Mouse (Mus musculus): Measurements from ENCODE around the gene Arl5c. TPM values are rescaled to one million over a fixed set of nuclear protein-coding genes. Genes with fewer than 3 reads are reported as not detected.
A peak's percentile ranks its signal among the peaks of the same experiment; 100 is the strongest.

Gene Arl5c
- total and polyA plus RNA-seq, 2 experiments, result 0.37 to 0.55 TPM

GRCm38 (mm10) chr11:98027297-98027688 lies 31.3 kb upstream of the Arl5c start:
- no peak for TF ChIP-seq POLR2A (IDR thresholded peaks at IDR 0.05; ENCODE audit: extremely low read depth, insufficient read depth, low read length)
- TF ChIP-seq CTCF (IDR thresholded peaks at IDR 0.05; ENCODE audit: low read depth, low read length), result no peak
- peak overlapping the region; percentile 78 for H3K27ac ChIP-seq (replicated peaks; ENCODE audit: insufficient read depth, low read depth, low read length)
- WGBS, result under 1% methylated on average over 18 of the region's 18 CpGs
- peak overlapping the region; percentile 94 for H3K9ac ChIP-seq (ENCODE audit: low read depth, low read length)
- H3K4me1 ChIP-seq (ENCODE audit: control insufficient read depth, insufficient read depth, low read length), result peaks cover 3% of the 10 kb centered on the region
- peaks cover 7% of the 10 kb centered on the region for H3K79me2 ChIP-seq (ENCODE audit: control insufficient read depth, insufficient read depth, low read length)
- peak; percentile 29 for DNase-seq (ENCODE audit: extremely low read depth, low read depth, low spot score)
- H3K36me3 ChIP-seq (ENCODE audit: control insufficient read depth, insufficient read depth, low read length), result peaks cover 25% of the 10 kb centered on the region
- peak overlapping the region; percentile 99 for H3K4me3 ChIP-seq (ENCODE audit: insufficient read depth, low read depth, low read length)
- no peaks in the 10 kb centered on the region for H3K27me3 ChIP-seq (ENCODE audit: control insufficient read depth, insufficient read depth, low read length)

GRCm38 (mm10) chr11:98026570-98027296 lies 30.8 kb upstream of the Arl5c start, which contains the start of gene Rpl19:
Gene Rpl19, plus strand, starts transcription at chr11:98026710.
- Histone ChIP-seq H3K4me1 (ENCODE audit: control insufficient read depth, insufficient read depth, low read length) (peaks cover 3% of the 10 kb centered on the region; the same call in 1 of the 2 replicates), H3K9ac (ENCODE audit: low read depth, low read length) (peak within 1 kb of the TSS; percentile 94), H3K27ac (replicated peaks; ENCODE audit: insufficient read depth, low read depth, low read length) (peak within 1 kb of the TSS; percentile 78), H3K36me3 (ENCODE audit: control insufficient read depth, insufficient read depth, low read length) (peaks cover 25% of the 10 kb centered on the region), H3K27me3 (ENCODE audit: control insufficient read depth, insufficient read depth, low read length) (peaks cover 2% of the 10 kb centered on the region; the same call in 1 of the 2 replicates), H3K4me3 (ENCODE audit: insufficient read depth, low read depth, low read length) (peak within 1 kb of the TSS; percentile 99), H3K79me2 (ENCODE audit: control insufficient read depth, insufficient read depth, low read length) (peaks cover 7% of the 10 kb centered on the region)
- WGBS, result under 1% methylated on average over 68 of the region's 69 CpGs
- DNase-seq (ENCODE audit: extremely low read depth, low read depth, low spot score), result peak; percentile 83
- TF ChIP-seq CTCF (IDR thresholded peaks at IDR 0.05; ENCODE audit: low read depth, low read length) (no peak), POLR2A (IDR thresholded peaks at IDR 0.05; ENCODE audit: extremely low read depth, insufficient read depth, low read length) (peak; percentile 92)

DNA sequence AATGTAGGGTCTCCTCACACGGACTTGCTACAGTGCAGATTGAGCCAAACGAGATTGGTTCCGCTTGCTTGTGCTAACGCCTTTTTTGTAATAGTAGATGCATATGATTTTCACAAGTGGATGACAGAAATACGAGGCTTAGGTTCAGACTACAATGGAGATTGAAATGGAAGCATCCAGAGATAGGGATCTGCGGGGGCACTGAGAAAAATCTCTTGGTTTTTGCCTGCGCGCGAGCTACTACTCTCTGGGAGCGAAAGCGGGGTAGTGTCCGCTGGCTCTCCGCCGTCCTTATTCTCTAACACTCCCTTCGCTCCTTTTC lies 30.2 kb upstream of the Arl5c start:
- H3K9ac ChIP-seq (ENCODE audit: low read depth, low read length), result peak overlapping the region; percentile 78
- H3K79me2 ChIP-seq (ENCODE audit: control insufficient read depth, insufficient read depth, low read length), result peaks cover 7% of the 10 kb centered on the region
- H3K27ac ChIP-seq (replicated peaks; ENCODE audit: insufficient read depth, low read depth, low read length), result peak overlapping the region; percentile 70
- WGBS, result 6% methylated on average over 15 of the region's 15 CpGs
- H3K36me3 ChIP-seq (ENCODE audit: control insufficient read depth, insufficient read depth, low read length), result peaks cover 25% of the 10 kb centered on the region
- H3K4me3 ChIP-seq (ENCODE audit: insufficient read depth, low read depth, low read length), result peak overlapping the region; percentile 59
- H3K27me3 ChIP-seq (ENCODE audit: control insufficient read depth, insufficient read depth, low read length), result peaks cover 4% of the 10 kb centered on the region; the same call in 1 of the 2 replicates
- TF ChIP-seq POLR2A (IDR thresholded peaks at IDR 0.05; ENCODE audit: extremely low read depth, insufficient read depth, low read length) (no peak), CTCF (IDR thresholded peaks at IDR 0.05; ENCODE audit: low read depth, low read length) (no peak)
- no peak for DNase-seq (ENCODE audit: extremely low read depth, low read depth, low spot score)
- H3K4me1 ChIP-seq (ENCODE audit: control insufficient read depth, insufficient read depth, low read length), result peaks cover 6% of the 10 kb centered on the region; the same call in 1 of the 2 replicates

GRCm38 (mm10) chr11:98024516-98024915 lies 28.5 kb upstream of the Arl5c start:
- Histone ChIP-seq H3K79me2 (ENCODE audit: control insufficient read depth, insufficient read depth, low read length) (peaks cover 7% of the 10 kb centered on the region), H3K4me3 (ENCODE audit: insufficient read depth, low read depth, low read length) (no peak overlapping the region), H3K36me3 (ENCODE audit: control insufficient read depth, insufficient read depth, low read length) (peaks cover 12% of the 10 kb centered on the region), H3K4me1 (ENCODE audit: control insufficient read depth, insufficient read depth, low read length) (peaks cover 6% of the 10 kb centered on the region; the same call in 1 of the 2 replicates), H3K9ac (ENCODE audit: low read depth, low read length) (no peak overlapping the region), H3K27me3 (ENCODE audit: control insufficient read depth, insufficient read depth, low read length) (peaks cover 4% of the 10 kb centered on the region; the same call in 1 of the 2 replicates), H3K27ac (replicated peaks; ENCODE audit: insufficient read depth, low read depth, low read length) (no peak overlapping the region; the same call in 1 of the 2 replicates)
- WGBS, result 52% methylated on average over 3 of the region's 3 CpGs
- no peak for TF ChIP-seq CTCF (IDR thresholded peaks at IDR 0.05; ENCODE audit: low read depth, low read length)
- TF ChIP-seq POLR2A (IDR thresholded peaks at IDR 0.05; ENCODE audit: extremely low read depth, insufficient read depth, low read length), result no peak
- DNase-seq (ENCODE audit: extremely low read depth, low read depth, low spot score), result no peak

DNA sequence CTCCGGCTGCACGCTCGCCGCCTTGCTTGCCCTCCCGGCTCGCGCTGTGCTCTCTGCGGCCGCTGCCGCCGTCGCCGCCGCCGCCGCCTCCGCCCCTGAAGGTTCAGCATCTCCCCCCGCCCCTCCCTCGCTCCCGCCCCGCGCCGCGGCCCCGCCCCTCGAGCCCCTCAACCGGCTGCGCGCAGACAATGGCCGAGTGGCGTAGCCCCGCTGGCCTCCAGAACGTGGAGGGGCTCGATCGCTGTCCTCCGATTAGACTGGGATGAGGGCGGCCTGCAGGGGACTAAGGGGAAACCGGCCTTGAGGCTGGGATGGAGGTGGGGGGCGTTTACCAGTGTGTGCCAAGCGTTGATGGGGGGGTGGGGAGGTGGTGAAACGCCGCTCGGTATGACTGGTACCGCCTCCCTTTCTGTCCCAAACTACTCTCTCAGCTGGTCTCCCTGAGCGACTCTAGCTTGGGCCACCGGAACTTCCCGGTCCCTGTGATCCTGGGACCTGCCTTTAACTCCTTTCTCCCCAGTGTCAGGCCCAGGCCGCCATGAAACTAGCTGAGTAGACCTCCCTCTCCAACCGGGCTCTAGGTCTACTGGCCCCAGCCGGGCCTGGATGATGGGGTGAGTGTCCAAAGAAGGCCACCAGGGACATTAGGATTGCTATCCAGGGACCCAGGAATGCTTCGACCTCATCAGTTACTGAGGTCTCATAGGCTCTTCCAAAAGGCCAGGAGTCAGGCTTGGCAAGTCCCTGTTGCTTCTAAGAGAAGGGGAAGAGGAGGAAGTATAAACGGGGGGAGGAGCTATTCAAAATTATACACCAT lies 26.8 kb upstream of the Arl5c start, which contains the start of gene Cacnb1:
TSS of gene Cacnb1 (minus strand) at position 480 of the 817 bp plus-strand sequence.
- peaks cover 4% of the 10 kb centered on the region; the same call in 1 of the 2 replicates for H3K27me3 ChIP-seq (ENCODE audit: control insufficient read depth, insufficient read depth, low read length)

More for the DNA sequence above, 26.8 kb upstream of the Arl5c start, which contains the start of gene Cacnb1:
- Histone ChIP-seq H3K9ac (ENCODE audit: low read depth, low read length) (peak within 1 kb of the TSS; percentile 84), H3K79me2 (ENCODE audit: control insufficient read depth, insufficient read depth, low read length) (peaks cover 7% of the 10 kb centered on the region), H3K4me3 (ENCODE audit: insufficient read depth, low read depth, low read length) (peak within 1 kb of the TSS; percentile 69), H3K36me3 (ENCODE audit: control insufficient read depth, insufficient read depth, low read length) (no peaks in the 10 kb centered on the region), H3K4me1 (ENCODE audit: control insufficient read depth, insufficient read depth, low read length) (peaks cover 6% of the 10 kb centered on the region; the same call in 1 of the 2 replicates), H3K27ac (replicated peaks; ENCODE audit: insufficient read depth, low read depth, low read length) (peak within 1 kb of the TSS; percentile 58)
- peak; percentile 29 for DNase-seq (ENCODE audit: extremely low read depth, low read depth, low spot score)
- TF ChIP-seq POLR2A (IDR thresholded peaks at IDR 0.05; ENCODE audit: extremely low read depth, insufficient read depth, low read length) (no peak), CTCF (IDR thresholded peaks at IDR 0.05; ENCODE audit: low read depth, low read length) (no peak)
- 7% methylated on average over 44 of the region's 52 CpGs for WGBS
